Mouse (Mus musculus): ENCODE data around the gene Ppp1r36. TPM values are rescaled to one million over a fixed set of nuclear protein-coding genes. Genes with fewer than 3 reads are reported as not detected.

Gene Ppp1r36
- polyA plus RNA-seq, 1 experiment from 2014 or later: 1.8 TPM

DNA sequence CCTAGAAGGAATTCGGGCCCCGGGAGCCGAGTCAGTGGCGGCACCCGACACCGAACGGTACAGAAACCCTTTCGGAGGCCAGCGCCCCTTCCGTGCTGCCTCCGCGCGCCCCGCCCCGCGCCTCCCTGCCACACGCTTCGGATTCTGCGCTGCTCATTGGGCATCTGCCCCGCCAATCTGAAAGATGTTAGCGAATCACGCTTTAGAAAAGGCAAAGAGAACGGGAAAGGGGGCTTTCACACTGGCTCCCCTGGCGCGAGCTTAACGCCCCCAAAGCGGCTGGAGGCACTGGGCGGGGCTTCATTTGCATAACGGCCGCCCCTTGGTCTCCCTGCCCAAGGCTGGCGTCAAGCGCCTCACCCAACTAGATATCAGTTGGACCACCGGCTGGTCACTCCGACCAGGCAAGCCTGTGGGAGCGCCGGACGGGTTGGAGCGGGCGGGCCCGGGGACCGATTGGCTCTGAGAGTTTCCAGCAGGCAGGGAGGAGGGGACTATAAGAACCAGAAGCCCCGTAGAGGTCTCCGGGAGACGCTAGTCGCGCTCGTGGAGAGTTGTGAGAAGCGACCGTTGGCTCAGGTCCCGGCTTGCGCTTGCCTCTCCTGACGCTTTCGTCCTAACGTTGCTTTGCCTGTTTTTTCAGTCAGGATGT lies 13.3 kb upstream of the Ppp1r36 start, which contains the start of gene Hspa2:
TSS of gene Hspa2 (plus strand) at position 291 of the 652 bp plus-strand sequence.
- Histone ChIP-seq H3K4me1 (peaks cover 21% of the 10 kb centered on the region), H3K4me3 (peak within 1 kb of the TSS; percentile 67), H3K27me3 (ENCODE audit: insufficient read depth, poor library complexity, severe bottlenecking) (peaks cover 34% of the 10 kb centered on the region), H3K9me3 (no peaks in the 10 kb centered on the region), H3K36me3 (no peaks in the 10 kb centered on the region), H3K27ac (peak within 1 kb of the TSS; percentile 90)
- WGBS: under 1% methylated on average over 54 of the region's 54 CpGs
- peak; percentile 100 for DNase-seq (ENCODE audit: low spot score)

DNA sequence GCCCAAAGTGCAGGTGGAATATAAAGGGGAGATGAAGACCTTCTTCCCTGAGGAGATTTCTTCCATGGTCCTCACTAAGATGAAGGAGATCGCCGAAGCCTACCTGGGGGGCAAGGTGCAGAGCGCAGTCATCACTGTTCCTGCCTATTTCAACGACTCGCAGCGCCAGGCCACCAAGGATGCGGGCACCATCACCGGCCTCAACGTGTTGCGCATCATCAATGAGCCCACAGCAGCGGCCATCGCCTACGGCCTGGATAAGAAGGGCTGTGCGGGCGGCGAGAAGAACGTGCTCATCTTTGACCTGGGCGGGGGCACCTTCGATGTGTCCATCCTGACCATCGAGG lies 12.5 kb upstream of the Ppp1r36 start:
- DNase-seq (ENCODE audit: low spot score): no peak
- Histone ChIP-seq H3K4me3 (peak overlapping the region; percentile 67), H3K36me3 (no peaks in the 10 kb centered on the region), H3K27me3 (ENCODE audit: insufficient read depth, poor library complexity, severe bottlenecking) (peaks cover 34% of the 10 kb centered on the region), H3K9me3 (no peaks in the 10 kb centered on the region), H3K4me1 (peaks cover 21% of the 10 kb centered on the region), H3K27ac (peak overlapping the region; percentile 90; the same call in 1 of the 2 replicates)
- WGBS: 6% methylated on average over 20 of the region's 20 CpGs

DNA sequence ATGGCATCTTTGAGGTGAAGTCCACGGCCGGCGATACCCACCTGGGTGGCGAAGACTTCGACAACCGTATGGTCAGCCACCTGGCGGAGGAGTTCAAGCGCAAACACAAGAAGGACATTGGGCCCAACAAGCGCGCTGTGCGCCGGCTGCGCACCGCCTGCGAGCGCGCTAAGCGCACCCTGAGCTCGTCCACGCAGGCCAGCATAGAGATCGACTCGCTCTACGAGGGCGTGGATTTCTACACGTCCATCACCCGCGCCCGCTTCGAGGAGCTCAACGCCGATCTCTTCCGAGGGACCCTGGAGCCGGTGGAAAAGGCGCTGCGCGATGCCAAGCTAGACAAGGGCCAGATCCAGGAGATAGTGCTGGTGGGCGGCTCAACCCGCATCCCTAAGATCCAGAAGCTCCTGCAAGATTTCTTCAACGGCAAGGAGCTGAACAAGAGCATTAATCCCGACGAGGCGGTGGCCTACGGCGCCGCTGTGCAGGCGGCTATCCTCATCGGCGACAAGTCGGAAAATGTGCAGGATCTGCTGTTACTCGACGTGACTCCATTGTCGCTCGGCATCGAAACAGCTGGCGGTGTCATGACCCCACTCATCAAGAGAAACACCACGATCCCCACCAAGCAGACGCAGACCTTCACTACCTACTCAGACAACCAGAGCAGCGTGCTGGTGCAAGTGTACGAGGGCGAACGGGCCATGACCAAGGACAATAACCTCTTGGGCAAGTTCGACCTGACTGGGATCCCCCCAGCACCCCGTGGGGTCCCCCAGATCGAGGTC lies 12.0 kb upstream of the Ppp1r36 start:
- H3K4me1 ChIP-seq: peaks cover 21% of the 10 kb centered on the region
- H3K9me3 ChIP-seq: no peaks in the 10 kb centered on the region
- peak; percentile 78 for DNase-seq (ENCODE audit: low spot score)
- H3K27ac ChIP-seq: 0 out of 2 replicates have a peak overlapping the region, but pooled peaks have one; percentile 90
- 3% methylated on average over 64 of the region's 64 CpGs for WGBS
- peaks cover 34% of the 10 kb centered on the region for H3K27me3 ChIP-seq (ENCODE audit: insufficient read depth, poor library complexity, severe bottlenecking)
- H3K4me3 ChIP-seq: peak overlapping the region; percentile 67
- H3K36me3 ChIP-seq: no peaks in the 10 kb centered on the region

DNA sequence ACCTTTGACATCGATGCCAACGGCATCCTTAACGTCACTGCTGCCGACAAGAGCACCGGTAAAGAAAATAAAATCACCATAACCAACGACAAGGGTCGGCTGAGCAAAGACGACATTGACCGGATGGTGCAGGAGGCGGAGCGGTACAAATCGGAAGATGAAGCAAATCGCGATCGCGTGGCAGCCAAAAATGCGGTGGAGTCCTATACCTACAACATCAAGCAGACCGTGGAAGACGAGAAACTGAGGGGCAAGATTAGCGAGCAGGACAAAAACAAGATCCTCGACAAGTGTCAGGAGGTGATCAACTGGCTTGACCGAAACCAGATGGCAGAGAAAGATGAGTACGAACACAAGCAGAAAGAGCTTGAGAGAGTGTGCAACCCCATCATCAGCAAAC lies 11.4 kb upstream of the Ppp1r36 start:
- no peak for DNase-seq (ENCODE audit: low spot score)
- WGBS: 4% methylated on average over 23 of the region's 23 CpGs
- H3K9me3 ChIP-seq: no peaks in the 10 kb centered on the region
- peaks cover 21% of the 10 kb centered on the region for H3K4me1 ChIP-seq
- 0 out of 2 replicates have a peak overlapping the region, but pooled peaks have one; percentile 90 for H3K27ac ChIP-seq
- peak overlapping the region; percentile 67 for H3K4me3 ChIP-seq
- peaks cover 34% of the 10 kb centered on the region for H3K27me3 ChIP-seq (ENCODE audit: insufficient read depth, poor library complexity, severe bottlenecking)
- no peaks in the 10 kb centered on the region for H3K36me3 ChIP-seq

DNA sequence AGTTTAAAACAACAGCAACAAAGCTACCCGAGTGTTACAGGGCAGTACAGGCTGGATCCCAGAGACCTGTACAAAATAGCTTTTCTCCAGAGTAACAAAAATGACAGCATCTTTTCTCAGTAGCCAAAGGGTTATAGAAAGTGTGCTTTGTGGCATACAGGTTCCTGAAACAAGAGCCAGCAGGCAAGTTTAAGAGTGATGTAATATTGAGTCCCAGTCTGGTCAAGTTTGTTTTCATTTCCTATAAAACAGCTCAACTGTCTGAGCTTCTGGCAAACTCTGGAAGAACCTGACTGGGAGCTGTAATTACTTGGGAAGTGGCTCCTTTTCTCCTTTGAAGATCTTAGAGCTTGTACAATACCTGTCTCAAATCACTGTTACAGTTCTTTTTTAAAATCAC lies 10.2 kb upstream of the Ppp1r36 start:
- Histone ChIP-seq H3K27me3 (ENCODE audit: insufficient read depth, poor library complexity, severe bottlenecking) (peaks cover 34% of the 10 kb centered on the region), H3K4me1 (peaks cover 21% of the 10 kb centered on the region), H3K9me3 (no peaks in the 10 kb centered on the region), H3K4me3 (no peak overlapping the region), H3K27ac (no peak overlapping the region), H3K36me3 (no peaks in the 10 kb centered on the region)
- DNase-seq (ENCODE audit: low spot score): no peak
- WGBS: 57% methylated on average over 1 of the region's 1 CpGs

DNA sequence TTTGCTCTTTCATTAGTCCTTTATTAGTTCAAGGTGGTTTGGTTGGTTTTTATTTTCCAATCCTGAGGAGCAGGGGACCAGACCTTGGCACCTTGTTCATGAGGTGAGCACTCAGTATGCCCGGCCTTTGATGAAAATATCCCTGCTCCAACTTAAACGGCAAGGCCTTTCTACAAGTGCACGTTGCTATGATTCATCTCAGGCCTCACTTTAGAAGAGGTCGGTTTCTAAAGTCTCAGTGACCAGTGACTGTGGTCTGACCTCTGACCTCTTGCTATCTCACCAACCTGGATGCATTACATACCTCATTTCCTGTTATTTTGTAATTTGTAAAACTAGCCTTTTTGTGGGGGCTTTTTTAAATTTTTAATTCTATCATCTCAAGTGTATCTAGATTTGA lies 8.2 kb upstream of the Ppp1r36 start:
- Histone ChIP-seq H3K36me3 (no peaks in the 10 kb centered on the region), H3K27ac (no peak overlapping the region)
- DNase-seq (ENCODE audit: low spot score): no peak

DNA sequence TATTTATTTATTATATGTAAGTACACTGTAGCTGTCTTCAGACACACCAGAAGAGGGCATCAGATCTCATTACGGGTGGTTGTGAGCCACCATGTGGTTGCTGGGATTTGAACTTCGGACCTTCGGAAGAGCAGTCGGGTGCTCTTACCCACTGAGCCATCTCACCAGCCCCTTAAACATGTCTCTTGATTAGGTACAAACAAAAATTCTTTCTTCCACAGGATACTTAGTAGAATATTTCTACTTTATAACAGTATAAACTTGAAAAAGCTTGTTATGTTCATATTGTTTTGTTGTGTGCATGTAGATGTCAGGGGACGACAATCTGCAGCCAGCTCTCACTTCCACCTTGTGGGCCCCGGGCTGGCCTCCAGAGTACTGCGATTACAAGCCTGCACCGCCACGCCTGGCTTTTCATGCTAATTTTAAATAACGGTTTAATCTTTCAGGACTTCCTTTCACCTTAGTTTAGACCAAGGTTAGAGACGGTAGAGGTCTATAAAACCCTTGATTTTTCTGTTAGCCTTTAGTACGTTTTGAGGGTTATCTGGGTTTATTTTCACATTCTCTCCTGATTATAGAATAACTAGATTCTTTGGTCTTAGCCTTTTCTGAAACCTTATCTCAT lies 1.8 kb upstream of the Ppp1r36 start:
- 80% methylated on average over 12 of the region's 12 CpGs for WGBS
- no peak overlapping the region for H3K27ac ChIP-seq
- H3K27me3 ChIP-seq (ENCODE audit: insufficient read depth, poor library complexity, severe bottlenecking): 0 out of 2 replicates have a peak, but pooled peaks cover 5% of the 10 kb centered on the region
- H3K36me3 ChIP-seq: no peaks in the 10 kb centered on the region
- no peaks in the 10 kb centered on the region; the same call in 1 of the 2 replicates for H3K9me3 ChIP-seq
- H3K4me3 ChIP-seq: no peak overlapping the region
- H3K4me1 ChIP-seq: peaks cover 8% of the 10 kb centered on the region
- DNase-seq (ENCODE audit: low spot score): no peak

More for the DNA sequence above, 8.2 kb upstream of the Ppp1r36 start:
- 61% methylated on average over 4 of the region's 4 CpGs for WGBS
- Histone ChIP-seq H3K9me3 (no peaks in the 10 kb centered on the region), H3K4me1 (peaks cover 19% of the 10 kb centered on the region), H3K27me3 (ENCODE audit: insufficient read depth, poor library complexity, severe bottlenecking) (peaks cover 34% of the 10 kb centered on the region), H3K4me3 (no peak overlapping the region)

DNA sequence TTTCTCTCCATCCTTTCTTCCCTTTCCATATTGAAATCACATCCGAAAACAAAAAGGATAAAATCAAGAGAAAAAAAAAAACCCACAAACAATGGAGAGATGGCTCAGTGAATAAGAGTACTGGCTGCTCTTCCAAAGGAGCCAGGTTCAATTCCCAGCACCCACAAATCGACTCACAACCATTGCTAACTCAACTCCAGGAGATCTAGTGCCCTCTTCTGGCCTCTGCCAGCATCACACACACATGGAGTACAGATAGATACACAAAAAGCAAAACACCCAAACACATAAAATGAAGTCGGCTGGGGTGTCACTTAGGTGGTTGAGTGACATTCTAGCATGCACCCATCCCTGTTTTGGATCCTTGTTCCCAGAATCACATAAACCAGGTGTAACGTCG lies 1.0 kb downstream of the Ppp1r36 start:
- 0 out of 2 replicates have a peak, but pooled peaks cover 5% of the 10 kb centered on the region for H3K27me3 ChIP-seq (ENCODE audit: insufficient read depth, poor library complexity, severe bottlenecking)
- H3K36me3 ChIP-seq: no peaks in the 10 kb centered on the region

DNA sequence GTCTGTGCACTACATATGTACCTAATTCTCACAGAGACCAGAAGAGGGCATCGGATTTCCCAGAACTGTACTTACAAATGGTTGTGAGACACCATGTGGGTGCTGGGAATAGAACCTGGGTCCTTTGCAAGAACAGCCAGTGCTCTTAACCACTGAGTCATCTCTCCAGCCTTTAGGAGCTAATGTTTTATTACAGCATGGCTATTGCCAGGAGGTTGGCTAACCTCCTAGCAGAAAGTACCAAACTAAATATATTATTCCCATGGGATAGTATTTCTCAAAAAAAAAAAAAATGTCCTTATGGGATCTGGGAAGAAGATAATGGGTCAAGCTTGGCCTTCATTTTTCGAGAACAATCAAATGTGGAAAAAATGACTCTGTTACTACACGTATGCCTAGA lies 7.9 kb downstream of the Ppp1r36 start:
- Histone ChIP-seq H3K27me3 (ENCODE audit: insufficient read depth, poor library complexity, severe bottlenecking) (no peaks in the 10 kb centered on the region), H3K27ac (no peak overlapping the region), H3K36me3 (no peaks in the 10 kb centered on the region), H3K4me3 (no peak overlapping the region), H3K4me1 (peaks cover 9% of the 10 kb centered on the region), H3K9me3 (no peaks in the 10 kb centered on the region)
- DNase-seq (ENCODE audit: low spot score): no peak
- 85% methylated on average over 3 of the region's 3 CpGs for WGBS

More for the DNA sequence above, 1.0 kb downstream of the Ppp1r36 start:
- DNase-seq (ENCODE audit: low spot score): no peak
- Histone ChIP-seq H3K27ac (no peak overlapping the region), H3K4me3 (no peak overlapping the region), H3K4me1 (peaks cover 8% of the 10 kb centered on the region), H3K9me3 (no peaks in the 10 kb centered on the region; the same call in 1 of the 2 replicates)
- 89% methylated on average over 5 of the region's 5 CpGs for WGBS

DNA sequence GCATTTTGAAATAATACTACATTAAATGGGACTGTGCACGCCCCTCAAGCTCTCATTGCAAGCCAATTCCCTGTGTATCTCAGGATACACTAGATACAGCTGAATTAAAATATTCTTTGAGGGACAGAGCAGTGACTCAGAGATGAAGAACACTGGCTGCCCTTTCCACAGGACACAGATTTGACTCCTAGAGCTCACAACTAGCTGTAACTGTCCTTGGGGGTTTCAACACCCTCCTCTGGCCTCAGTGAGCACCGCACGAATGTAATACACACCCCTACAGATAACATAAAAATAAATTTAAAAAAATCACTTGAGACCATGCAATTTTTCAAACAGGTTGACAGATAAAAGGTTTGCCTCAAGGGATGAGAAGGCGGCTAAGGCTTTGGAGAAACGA lies 10.2 kb downstream of the Ppp1r36 start:
- no peaks in the 10 kb centered on the region for H3K27me3 ChIP-seq (ENCODE audit: insufficient read depth, poor library complexity, severe bottlenecking)
- H3K4me1 ChIP-seq: peaks cover 13% of the 10 kb centered on the region
- no peak overlapping the region for H3K4me3 ChIP-seq
- H3K9me3 ChIP-seq: no peaks in the 10 kb centered on the region
- no peaks in the 10 kb centered on the region for H3K36me3 ChIP-seq
- 60% methylated on average over 5 of the region's 5 CpGs for WGBS
- no peak overlapping the region for H3K27ac ChIP-seq
- no peak for DNase-seq (ENCODE audit: low spot score)

DNA sequence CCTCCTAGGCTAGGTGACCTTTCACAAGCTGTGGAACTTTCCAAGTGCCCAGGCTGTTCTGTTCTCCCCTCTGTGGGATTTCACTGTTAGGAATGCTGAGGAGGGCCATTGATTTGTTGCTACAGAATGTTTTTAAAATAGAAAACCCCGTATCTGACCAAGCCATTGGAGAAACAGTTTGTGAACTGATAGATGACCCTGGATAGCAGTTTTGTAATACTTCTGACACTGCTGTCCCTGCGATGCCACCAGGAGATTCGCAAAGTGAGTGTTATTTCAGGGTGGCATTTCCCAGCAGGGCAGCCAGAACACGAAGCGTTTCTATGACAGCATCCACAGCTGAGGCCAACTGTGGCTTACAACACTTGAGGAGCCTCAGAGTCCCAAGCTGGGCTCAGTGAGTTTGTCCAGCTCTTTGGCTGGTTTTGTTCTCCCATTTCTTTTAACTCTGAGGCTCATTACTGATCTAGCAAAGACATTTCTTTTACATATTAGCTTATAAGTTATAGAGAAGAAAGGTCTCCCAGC lies 13.6 kb downstream of the Ppp1r36 start:
- no peak overlapping the region; the same call in 1 of the 2 replicates for H3K27ac ChIP-seq
- DNase-seq (ENCODE audit: low spot score): no peak
- WGBS: 31% methylated on average over 5 of the region's 5 CpGs
- no peak overlapping the region for H3K4me3 ChIP-seq
- H3K4me1 ChIP-seq: peaks cover 34% of the 10 kb centered on the region
- H3K9me3 ChIP-seq: no peaks in the 10 kb centered on the region
- H3K36me3 ChIP-seq: no peaks in the 10 kb centered on the region
- peaks cover 6% of the 10 kb centered on the region for H3K27me3 ChIP-seq (ENCODE audit: insufficient read depth, poor library complexity, severe bottlenecking)

DNA sequence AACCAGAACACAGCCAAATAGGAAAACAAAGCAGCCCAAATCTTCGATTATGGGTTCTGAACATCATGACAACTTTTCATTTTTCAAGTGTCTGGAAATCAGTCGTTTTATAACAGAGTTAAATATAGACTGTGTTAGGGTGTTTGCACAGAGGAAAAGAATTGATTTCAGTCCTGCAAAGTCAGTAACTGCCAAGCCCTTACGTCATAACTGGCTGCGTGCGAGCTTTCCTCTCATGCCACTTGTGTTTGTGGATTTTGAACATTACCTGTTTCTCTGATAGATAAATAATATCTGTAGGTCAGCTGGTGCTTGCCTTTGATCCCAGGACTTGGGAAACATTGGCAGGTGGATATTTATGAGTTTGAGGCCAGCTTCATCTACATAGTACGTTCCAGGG lies 14.1 kb downstream of the Ppp1r36 start:
- 82% methylated on average over 6 of the region's 6 CpGs for WGBS
- Histone ChIP-seq H3K4me3 (no peak overlapping the region), H3K27ac (no peak overlapping the region), H3K4me1 (peaks cover 34% of the 10 kb centered on the region), H3K27me3 (ENCODE audit: insufficient read depth, poor library complexity, severe bottlenecking) (peaks cover 11% of the 10 kb centered on the region), H3K36me3 (no peaks in the 10 kb centered on the region), H3K9me3 (no peaks in the 10 kb centered on the region)
- DNase-seq (ENCODE audit: low spot score): no peak

DNA sequence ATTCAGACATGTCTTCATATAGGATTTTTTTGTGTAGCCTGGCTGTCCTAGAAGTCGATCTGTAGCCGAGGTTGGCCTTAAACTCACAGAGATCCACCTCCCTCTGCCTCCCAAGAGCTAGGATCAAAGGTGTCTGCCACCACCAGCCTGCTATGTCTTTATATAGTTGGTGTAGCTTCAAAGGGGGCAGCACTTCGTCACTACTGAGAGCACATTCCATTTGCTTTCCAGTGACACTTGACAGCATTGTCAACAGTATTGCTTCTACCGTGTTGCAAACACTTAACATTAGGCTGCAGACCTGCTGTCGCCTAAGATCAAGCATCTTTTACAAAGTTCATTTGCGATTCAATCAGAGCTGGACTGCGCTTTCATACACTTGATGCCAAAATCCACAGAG lies 16.8 kb downstream of the Ppp1r36 start:
- Histone ChIP-seq H3K36me3 (no peaks in the 10 kb centered on the region), H3K27ac (peak overlapping the region; percentile 89), H3K4me3 (peak overlapping the region; percentile 60), H3K4me1 (peaks cover 25% of the 10 kb centered on the region), H3K27me3 (ENCODE audit: insufficient read depth, poor library complexity, severe bottlenecking) (peaks cover 14% of the 10 kb centered on the region), H3K9me3 (no peaks in the 10 kb centered on the region)
- 24% methylated on average over 7 of the region's 7 CpGs for WGBS
- no peak for DNase-seq (ENCODE audit: low spot score)

Data from heart, embryonic 10.5 days (tissue).